1 mouse cellular context compared by ENCODE assay signal in the genomic region with DNA sequence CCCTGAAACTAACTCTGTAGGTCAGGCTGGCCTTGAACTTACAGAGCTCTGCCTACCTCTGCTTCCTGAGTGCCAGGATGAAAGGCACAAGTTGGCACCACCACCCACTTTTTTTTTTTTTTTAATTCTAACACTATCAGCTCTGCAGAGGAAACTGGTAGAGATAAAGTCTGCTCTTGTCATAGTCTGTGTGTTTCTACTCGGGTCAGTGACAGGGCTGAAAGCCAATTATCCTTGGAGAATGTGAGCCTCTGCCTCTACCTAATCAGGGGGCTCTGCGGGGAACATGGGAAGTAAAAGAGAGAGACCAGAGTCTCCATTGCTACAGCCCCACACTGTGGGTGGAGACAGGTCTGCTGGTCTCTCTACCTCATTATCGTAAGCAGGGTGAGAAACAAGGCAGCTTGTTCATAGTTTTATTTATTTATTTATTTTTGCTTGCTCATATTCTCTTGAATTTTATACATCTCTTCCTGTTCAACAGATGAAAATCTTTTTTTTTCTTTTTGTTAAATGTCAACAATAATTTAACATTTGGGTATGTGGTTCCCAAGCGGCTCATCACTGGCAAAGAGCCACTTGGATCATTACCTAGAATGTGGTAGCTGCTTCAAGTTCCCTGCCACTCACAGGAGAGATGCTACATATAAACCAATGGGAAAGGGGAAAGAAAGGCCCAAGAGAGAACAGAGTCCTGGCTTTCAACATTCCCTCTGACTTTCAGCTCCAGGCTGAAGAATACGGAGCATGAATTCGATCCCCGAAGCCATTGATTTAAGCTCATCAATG.
TF ChIP-seq lines count a peak whose summit lies in the region.

No protein-coding gene starts in this region.

TF ChIP-seq in MEL, 35 proteins besides CTCF, POLR2A, EP300 and RAD21:
- TF ChIP-seq MEF2A (IDR thresholded peaks at IDR 0.05; ENCODE audit: extremely low read depth, insufficient replicate concordance, low read depth, low read length, poor library complexity, severe bottlenecking) (no peak), RCOR1 (IDR thresholded peaks at IDR 0.05; ENCODE audit: low read depth, low read length) (peak; percentile 66), CHD2 (IDR thresholded peaks at IDR 0.05; ENCODE audit: low read length) (no peak), GABPA (IDR thresholded peaks at IDR 0.05; ENCODE audit: low read depth, low read length) (no peak), ZMIZ1 (IDR thresholded peaks at IDR 0.05; ENCODE audit: low read depth, low read length) (no peak), ZC3H11A (IDR thresholded peaks at IDR 0.05; ENCODE audit: low read depth, low read length) (no peak), SMC3 (IDR thresholded peaks at IDR 0.05; ENCODE audit: low read depth, low read length) (no peak), MAZ (IDR thresholded peaks at IDR 0.05; ENCODE audit: low read depth, low read length) (no peak), SIN3A (IDR thresholded peaks at IDR 0.05; ENCODE audit: low read length) (peak; percentile 66; the same call in 1 of the 2 replicates), ZNF384 (IDR thresholded peaks at IDR 0.05; ENCODE audit: low read depth, low read length) (peak; percentile 98), ELF1 (IDR thresholded peaks at IDR 0.05; ENCODE audit: low read depth, low read length) (no peak; the same call in 1 of the 2 replicates), JUND (IDR thresholded peaks at IDR 0.05; ENCODE audit: low read depth, low read length) (no peak), BHLHE40 (IDR thresholded peaks at IDR 0.05; ENCODE audit: borderline replicate concordance, low read depth, low read length) (no peak), MXI1 (IDR thresholded peaks at IDR 0.05; ENCODE audit: low read depth, low read length) (peak; percentile 18; the same call in 1 of the 2 replicates), MAX (IDR thresholded peaks at IDR 0.05; ENCODE audit: low read length) (no peak; the same call in 1 of the 2 replicates), MYB (IDR thresholded peaks at IDR 0.05; ENCODE audit: low read depth, low read length) (no peak), NELFE (IDR thresholded peaks at IDR 0.05; ENCODE audit: low read depth, low read length) (no peak), CHD1 (IDR thresholded peaks at IDR 0.05; ENCODE audit: low read depth, low read length) (no peak), POLR2AphosphoS5 (IDR thresholded peaks at IDR 0.05; ENCODE audit: borderline replicate concordance, low read depth, low read length) (no peak), E2F4 (IDR thresholded peaks at IDR 0.05; ENCODE audit: borderline replicate concordance, low read depth, low read length) (no peak), TBP (IDR thresholded peaks at IDR 0.05; ENCODE audit: low read depth, low read length) (no peak), GATA1 (IDR thresholded peaks at IDR 0.05; ENCODE audit: low read depth, low read length) (peak; percentile 88), USF1 (IDR thresholded peaks at IDR 0.05; ENCODE audit: low read depth, low read length) (no peak), MYC (IDR thresholded peaks at IDR 0.05; ENCODE audit: low read depth, low read length) (no peak), ETS1 (IDR thresholded peaks at IDR 0.05; ENCODE audit: low read depth, low read length) (peak; percentile 84), POLR2AphosphoS2 (IDR thresholded peaks at IDR 0.05; ENCODE audit: low read length) (no peak), KAT2A (conservative IDR thresholded peaks at IDR 0.05; ENCODE audit: low read depth, low read length) (no peak), TAL1 (IDR thresholded peaks at IDR 0.05; ENCODE audit: low read length) (no peak), NRF1 (IDR thresholded peaks at IDR 0.05; ENCODE audit: insufficient read depth, low read depth, low read length, poor library complexity, severe bottlenecking) (no peak), HCFC1 (IDR thresholded peaks at IDR 0.05; ENCODE audit: low read depth, low read length) (peak; percentile 13; the same call in 1 of the 2 replicates), ZKSCAN1 (IDR thresholded peaks at IDR 0.05; ENCODE audit: low read depth, low read length) (no peak; the same call in 1 of the 2 replicates), UBTF (IDR thresholded peaks at IDR 0.05; ENCODE audit: borderline replicate concordance, insufficient read depth, low read depth, low read length) (no peak), USF2 (IDR thresholded peaks at IDR 0.05; ENCODE audit: borderline replicate concordance in 1 of 2, insufficient read depth in 1 of 2, low read depth in 1 of 2, low read length in 2 of 2) (no peak), TCF12 (IDR thresholded peaks at IDR 0.05; ENCODE audit: low read depth, low read length) (peak; percentile 57; the same call in 1 of the 2 replicates), MAFK (IDR thresholded peaks at IDR 0.05; ENCODE audit: borderline replicate concordance, low read depth, low read length) (no peak)
